Mouse (Mus musculus) forebrain, embryonic 11.5 days (tissue): ENCODE measurements around the gene Gm47996. TPM values are rescaled to one million over a fixed set of nuclear protein-coding genes. Genes with fewer than 3 reads are reported as not detected.
"Not testable (repeated sequence)": the region's sequence is repeated elsewhere in the genome, so short reads cannot be mapped to it uniquely, and the experiment has no call there.

Source experiments
- ATAC-seq: fragments of 200-750 bp; cut with Nextera tagmentation; replicated peaks from 2 replicates; pipeline ENCODE4 v1.8.0; 2017; ENCODE audit warnings: moderate TSS enrichment; ENCODE audit not compliant: low FRiP score
- DNase-seq: peaks from one replicate; pipeline ENCODE4 v3.0.0-alpha.2; 2017; ENCODE audit warnings: low spot score
- H3K27ac ChIP-seq: fragments of 300-500 bp; sonication (generic); 2 replicates; pipeline ENCODE4 v1.5.1; 2014; ENCODE audit warnings: low read depth, low read length
- H3K27me3 ChIP-seq: fragments of 300-500 bp; sonication (generic); 2 replicates; pipeline ENCODE4 v1.6.1; 2014; ENCODE audit warnings: mild to moderate bottlenecking, low read length, mixed read lengths; ENCODE audit not compliant: control insufficient read depth, insufficient read depth
- H3K36me3 ChIP-seq: fragments of 300-500 bp; sonication (generic); 2 replicates; pipeline ENCODE4 v1.6.1; 2014; ENCODE audit warnings: mild to moderate bottlenecking, low read length, moderate library complexity, mixed read lengths; ENCODE audit not compliant: control insufficient read depth, insufficient read depth
- H3K4me1 ChIP-seq: fragments of 300-500 bp; sonication (generic); replicated peaks from 2 replicates; pipeline ENCODE4 v1.6.1; 2014; ENCODE audit warnings: low read length, mixed read lengths; ENCODE audit not compliant: control insufficient read depth, insufficient read depth
- H3K4me2 ChIP-seq: fragments of 300-500 bp; sonication (generic); 2 replicates; pipeline ENCODE4 v1.6.1; 2014; ENCODE audit warnings: low read depth, mild to moderate bottlenecking, low read length, moderate library complexity, mixed read lengths; ENCODE audit not compliant: severe bottlenecking
- H3K4me3 ChIP-seq: fragments of 300-500 bp; sonication (generic); 2 replicates; pipeline ENCODE4 v1.5.1; 2014; ENCODE audit warnings: low read depth, low read length
- H3K9ac ChIP-seq: fragments of 300-500 bp; sonication (generic); 2 replicates; pipeline ENCODE4 v1.6.1; 2014; ENCODE audit warnings: low read length
- H3K9me3 ChIP-seq: fragments of 300-500 bp; sonication (generic); 2 replicates; pipeline ENCODE4 v1.6.1; 2016; ENCODE audit warnings: low read length, mixed read lengths; ENCODE audit not compliant: control insufficient read depth
- whole genome bisulfite sequencing: fragments of 180-500 bp; shearing (Covaris S2); extraction: QIAGEN DNeasy Blood & Tissue Kit; methylation state at CpG from one replicate; pipeline ENCODE4 v1.1.7; 2014; 5-methylcytosine and 5-hydroxymethylcytosine counted together
- polyA plus RNA-seq: library from polyadenylated mRNA; unstranded; fragments of >200 nt; fragmentation: Nextera tagmentation; extraction: Ambion mirVana; gene quantifications from 2 replicates; pipeline ENCODE4 v1.2.1, GENCODE M21; 2014

The Gm47996 gene
- polyA plus RNA-seq, 1 experiment from 2014 or later, result not detected

DNA sequence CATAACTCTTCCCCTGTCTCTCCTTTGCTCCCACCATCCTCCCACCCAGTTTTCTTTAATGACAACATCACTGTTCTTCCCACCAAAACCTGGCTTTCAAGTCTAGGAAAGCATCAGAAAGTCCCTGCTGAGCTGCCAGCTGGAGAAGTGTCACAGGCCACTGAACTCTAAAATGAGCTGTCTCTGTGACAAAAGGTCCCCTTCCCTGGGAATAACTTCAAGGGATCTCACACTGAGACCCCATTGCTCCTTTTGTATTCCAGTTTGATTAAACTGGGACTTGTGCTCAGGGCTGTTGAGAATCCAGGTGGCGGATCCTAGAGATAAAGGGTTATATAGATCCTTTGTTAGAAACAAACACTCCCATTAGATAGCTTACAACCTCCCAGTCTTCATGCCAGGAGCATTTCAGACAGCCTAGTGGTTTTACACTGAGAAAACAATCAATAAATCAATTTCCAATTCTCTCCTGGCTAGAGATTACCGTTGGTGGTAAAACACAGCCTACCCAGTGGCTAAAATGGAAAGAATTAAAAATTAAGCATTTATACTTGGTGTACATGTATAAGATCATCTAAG lies 31.3 kb upstream of the Gm47996 start:
- Histone ChIP-seq H3K9ac (no peak overlapping the region), H3K4me2 (no peak overlapping the region), H3K36me3 (no peaks in the 10 kb centered on the region), H3K27me3 (no peaks in the 10 kb centered on the region), H3K27ac (no peak overlapping the region), H3K4me3 (no peak overlapping the region), H3K4me1 (peaks cover 8% of the 10 kb centered on the region), H3K9me3 (no peaks in the 10 kb centered on the region)
- no peak for DNase-seq
- 17% methylated on average over 2 of the region's 2 CpGs for WGBS
- peak; percentile 19 for ATAC-seq

DNA sequence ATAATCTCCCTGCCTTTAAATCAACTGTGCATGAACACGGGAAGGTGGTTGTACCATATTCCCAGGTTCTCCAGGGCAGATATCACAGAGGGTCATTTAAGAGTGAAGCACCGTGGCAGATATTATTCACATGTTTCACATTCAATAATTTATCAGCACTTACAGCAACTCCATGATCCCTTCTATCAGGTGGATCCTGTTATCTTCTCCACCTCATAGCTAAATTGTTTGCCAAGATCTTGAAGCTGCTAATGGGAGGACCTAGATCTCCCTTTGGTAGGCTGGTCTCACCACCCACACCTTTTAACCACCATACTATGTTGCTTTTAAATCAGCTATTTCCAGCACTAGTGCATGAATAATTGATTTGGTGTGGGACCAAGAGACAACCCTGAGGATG lies 29.8 kb upstream of the Gm47996 start:
- Histone ChIP-seq H3K9ac (no peak overlapping the region), H3K4me3 (no peak overlapping the region), H3K9me3 (no peaks in the 10 kb centered on the region), H3K27me3 (no peaks in the 10 kb centered on the region), H3K4me2 (no peak overlapping the region), H3K4me1 (peaks cover 8% of the 10 kb centered on the region), H3K27ac (no peak overlapping the region), H3K36me3 (no peaks in the 10 kb centered on the region)
- no peak for DNase-seq
- WGBS, result 83% methylated on average over 2 of the region's 2 CpGs
- ATAC-seq, result no peak

DNA sequence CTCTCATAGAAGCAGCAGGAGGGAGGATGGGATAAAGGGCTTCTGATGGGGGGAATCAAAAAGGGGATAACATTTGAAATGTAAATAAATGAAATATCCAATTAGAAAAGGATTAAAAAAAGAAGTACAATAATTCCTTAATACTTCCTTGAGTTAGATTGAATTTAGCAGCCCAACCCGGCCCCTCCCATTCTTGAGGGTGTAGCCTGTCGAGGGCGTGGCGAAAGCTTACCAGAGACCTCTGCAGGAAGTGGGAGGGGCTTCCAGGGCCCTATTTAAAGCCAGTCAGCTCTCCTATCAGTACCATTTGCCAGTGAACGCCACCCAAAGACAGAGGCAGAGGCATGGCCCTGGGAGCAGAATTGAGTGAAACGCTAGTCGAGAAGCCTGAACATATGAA lies 27.7 kb upstream of the Gm47996 start, which contains the start of gene Gm47985:
Gm47985 (plus strand) TSS at position 272 of the 400 bp plus-strand sequence.
- DNase-seq, ATAC-seq, H3K27ac ChIP-seq, H3K27me3 ChIP-seq, H3K4me2 ChIP-seq, H3K4me1 ChIP-seq, H3K4me3 ChIP-seq, H3K9ac ChIP-seq, H3K36me3 ChIP-seq, H3K9me3 ChIP-seq: not testable (repeated sequence)
- no CpG with 5 or more reads among the region's 7 CpGs for WGBS

DNA sequence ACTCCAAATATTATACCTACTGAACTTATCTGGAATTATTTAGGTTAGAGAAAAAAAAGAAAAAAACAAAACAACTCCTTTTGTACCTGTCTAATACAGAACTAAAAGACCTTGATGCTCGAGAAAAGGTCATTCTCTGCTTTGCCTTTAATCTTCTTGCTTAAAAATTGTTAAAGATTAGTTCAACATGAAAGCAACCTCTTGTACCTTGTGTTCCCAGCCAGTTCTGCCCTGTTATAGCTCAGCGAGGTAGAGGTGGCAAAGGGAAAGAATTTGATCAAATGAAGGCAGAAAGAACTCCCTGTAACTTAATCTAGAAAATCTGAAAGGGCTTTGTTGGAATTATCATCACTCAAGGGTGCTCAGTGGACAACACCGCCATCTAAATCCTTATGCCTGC lies 23.7 kb upstream of the Gm47996 start:
- DNase-seq, H3K9me3 ChIP-seq: not testable (repeated sequence)
- WGBS, result 80% methylated on average over 3 of the region's 3 CpGs

GRCm38 (mm10) chr1:151186879-151187424 lies 23.0 kb upstream of the Gm47996 start:
- H3K36me3 ChIP-seq, ATAC-seq, H3K27ac ChIP-seq, DNase-seq, H3K4me1 ChIP-seq, H3K9ac ChIP-seq, H3K27me3 ChIP-seq, H3K4me2 ChIP-seq, H3K9me3 ChIP-seq, H3K4me3 ChIP-seq: not testable (repeated sequence)
- 86% methylated on average over 4 of the region's 4 CpGs for WGBS

More for the DNA sequence above, 23.7 kb upstream of the Gm47996 start:
- ATAC-seq, H3K9ac ChIP-seq, H3K4me1 ChIP-seq, H3K27me3 ChIP-seq, H3K36me3 ChIP-seq, H3K4me3 ChIP-seq, H3K4me2 ChIP-seq, H3K27ac ChIP-seq: not testable (repeated sequence)

DNA sequence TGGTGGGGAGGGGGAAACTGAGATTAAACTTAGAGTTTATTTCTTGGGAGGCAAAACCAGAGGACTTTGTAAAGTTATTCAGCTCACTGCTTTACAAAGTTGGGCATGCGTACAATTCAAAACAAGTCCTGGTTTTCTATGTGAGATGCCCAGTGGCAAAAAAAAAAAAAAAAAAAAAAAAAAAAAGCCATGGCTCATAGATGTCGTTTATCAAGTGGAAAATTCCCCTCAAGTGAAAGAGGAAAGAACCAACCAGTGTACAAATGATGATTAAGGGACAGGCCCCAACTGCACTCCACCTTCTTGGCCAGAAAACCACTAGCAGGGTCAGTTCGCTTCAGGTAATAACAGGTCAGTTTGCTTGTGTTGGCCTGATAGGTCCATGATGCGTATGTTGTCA lies 21.5 kb upstream of the Gm47996 start:
- WGBS, result 87% methylated on average over 4 of the region's 4 CpGs
- Histone ChIP-seq H3K9ac (no peak overlapping the region), H3K27ac (no peak overlapping the region), H3K4me2 (no peak overlapping the region), H3K36me3 (no peaks in the 10 kb centered on the region), H3K4me3 (no peak overlapping the region), H3K27me3 (no peaks in the 10 kb centered on the region), H3K4me1 (no peaks in the 10 kb centered on the region), H3K9me3 (no peaks in the 10 kb centered on the region)
- DNase-seq (no peak), ATAC-seq (no peak)

GRCm38 (mm10) chr1:151192075-151192474 lies 17.9 kb upstream of the Gm47996 start, which contains the start of gene Gm8947:
Gm8947 (plus strand) TSS chr1:151192376.
- not testable (repeated sequence) for H3K4me3 ChIP-seq, ATAC-seq, H3K36me3 ChIP-seq, H3K9me3 ChIP-seq, H3K27ac ChIP-seq, DNase-seq, H3K4me2 ChIP-seq, H3K4me1 ChIP-seq, H3K9ac ChIP-seq, H3K27me3 ChIP-seq
- WGBS, result no CpG with 5 or more reads among the region's 7 CpGs

GRCm38 (mm10) chr1:151192739-151193138 lies 17.2 kb upstream of the Gm47996 start:
- WGBS, result 95% methylated on average over 14 of the region's 15 CpGs
- not testable (repeated sequence) for ATAC-seq, H3K27ac ChIP-seq, H3K4me3 ChIP-seq, H3K4me2 ChIP-seq, DNase-seq, H3K4me1 ChIP-seq, H3K9me3 ChIP-seq, H3K9ac ChIP-seq, H3K36me3 ChIP-seq, H3K27me3 ChIP-seq

DNA sequence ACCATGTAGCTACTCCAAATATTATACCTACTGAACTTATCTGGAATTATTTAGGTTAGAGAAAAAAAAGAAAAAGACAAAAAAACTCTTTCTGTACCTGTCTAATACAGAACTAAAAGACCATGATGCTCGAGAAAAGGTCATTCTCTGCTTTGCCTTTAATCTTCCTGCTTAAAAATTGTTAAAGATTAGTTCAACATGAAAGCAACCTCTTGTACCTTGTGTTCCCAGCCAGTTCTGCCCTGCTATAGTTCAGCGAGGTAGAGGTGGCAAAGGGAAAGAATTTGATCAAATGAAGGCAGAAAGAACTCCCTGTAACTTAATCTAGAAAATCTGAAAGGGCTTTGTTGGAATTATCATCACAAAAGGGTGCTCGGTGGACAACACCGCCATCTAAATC lies 13.9 kb upstream of the Gm47996 start:
- not testable (repeated sequence) for H3K27ac ChIP-seq, H3K9ac ChIP-seq, H3K36me3 ChIP-seq, DNase-seq, H3K4me3 ChIP-seq, H3K27me3 ChIP-seq, H3K4me1 ChIP-seq, H3K4me2 ChIP-seq, ATAC-seq, H3K9me3 ChIP-seq
- 57% methylated on average over 4 of the region's 4 CpGs for WGBS
